Mouse (Mus musculus) 3134 (cell line): Measurements from ENCODE around the gene Slc22a5.
"Not testable (repeated sequence)": the region's sequence is repeated elsewhere in the genome, so short reads cannot be mapped to it uniquely, and the experiment has no call there.

ENCODE experiments used
- DNase-seq: peaks from one replicate; pipeline ENCODE4 v3.0.0-alpha.2; 2011; ENCODE audit warnings: low spot score; ENCODE audit not compliant: insufficient read length; ENCODE audit errors: extremely low read depth

The Slc22a5 gene

GRCm38 (mm10) chr11:53891505-53892451, at the start of gene Slc22a5:
TSS of gene Slc22a5 (minus strand) at chr11:53891660.
- DNase-seq, result peak; percentile 96

GRCm38 (mm10) chr11:53931944-53932318, 40.5 kb upstream of the Slc22a5 start:
- not testable (repeated sequence) for DNase-seq

- DNase-seq, result peak; percentile 50
Measured at GRCm38 (mm10) chr11:53931091-53931943, 39.9 kb upstream of the Slc22a5 start.

GRCm38 (mm10) chr11:53929741-53930140, 38.3 kb upstream of the Slc22a5 start:
- DNase-seq, result peak; percentile 30

- no peak for DNase-seq
Measured at GRCm38 (mm10) chr11:53928585-53928984, 37.1 kb upstream of the Slc22a5 start.

GRCm38 (mm10) chr11:53926303-53926702, 34.8 kb upstream of the Slc22a5 start:
- no peak for DNase-seq

- no peak for DNase-seq
Measured at GRCm38 (mm10) chr11:53918851-53919250, 27.4 kb upstream of the Slc22a5 start.

- no peak for DNase-seq
Measured at GRCm38 (mm10) chr11:53911011-53911410, 19.6 kb upstream of the Slc22a5 start.

- no peak for DNase-seq
Measured at GRCm38 (mm10) chr11:53908686-53909085, 17.2 kb upstream of the Slc22a5 start.

- no peak for DNase-seq
Measured at GRCm38 (mm10) chr11:53904534-53904925, 13.1 kb upstream of the Slc22a5 start.

- DNase-seq, result no peak
Measured at GRCm38 (mm10) chr11:53903781-53904533, 12.5 kb upstream of the Slc22a5 start.

GRCm38 (mm10) chr11:53902741-53903140, 11.3 kb upstream of the Slc22a5 start:
- no peak for DNase-seq

- no peak for DNase-seq
Measured at GRCm38 (mm10) chr11:53900991-53901390, 9.5 kb upstream of the Slc22a5 start.

GRCm38 (mm10) chr11:53899981-53900380, 8.5 kb upstream of the Slc22a5 start:
- DNase-seq, result no peak

GRCm38 (mm10) chr11:53899004-53899403, 7.5 kb upstream of the Slc22a5 start:
- DNase-seq, result no peak

- DNase-seq, result no peak
Measured at GRCm38 (mm10) chr11:53896935-53897334, 5.5 kb upstream of the Slc22a5 start.

GRCm38 (mm10) chr11:53893451-53893850, 2.0 kb upstream of the Slc22a5 start:
- DNase-seq, result no peak

- peak; percentile 29 for DNase-seq
Measured at GRCm38 (mm10) chr11:53892716-53893416, 1.4 kb upstream of the Slc22a5 start.

GRCm38 (mm10) chr11:53890906-53891504, 455 bp downstream of the Slc22a5 start:
- DNase-seq, result no peak

GRCm38 (mm10) chr11:53890225-53890624, 1.2 kb downstream of the Slc22a5 start:
- no peak for DNase-seq
